Mouse (Mus musculus) hindbrain, embryonic 15.5 days (tissue): ENCODE results near the gene Prcd. TPM values are rescaled to one million over a fixed set of nuclear protein-coding genes. Genes with fewer than 3 reads are reported as not detected.
"Not testable (repeated sequence)": the region's sequence is repeated elsewhere in the genome, so short reads cannot be mapped to it uniquely, and the experiment has no call there.

Experiments used
- ATAC-seq: fragments of 200-750 bp; cut with Nextera tagmentation; 2 replicates; pipeline ENCODE4 v1.8.0; 2017; ENCODE audit warnings: low read depth, moderate number of reproducible peaks, moderate TSS enrichment; ENCODE audit not compliant: low FRiP score
- H3K27ac ChIP-seq: fragments of 300-500 bp; sonication (generic); replicated peaks from 2 replicates; pipeline ENCODE4 v1.5.1; 2015; ENCODE audit warnings: mild to moderate bottlenecking, inconsistent platforms
- H3K27me3 ChIP-seq: fragments of 300-500 bp; sonication (generic); 2 replicates; pipeline ENCODE4 v1.6.1; 2015; ENCODE audit warnings: control low read depth, inconsistent platforms
- H3K36me3 ChIP-seq: fragments of 300-500 bp; sonication (generic); 2 replicates; pipeline ENCODE4 v1.6.1; 2015; ENCODE audit warnings: control low read depth, inconsistent platforms
- H3K4me1 ChIP-seq: fragments of 300-500 bp; sonication (generic); replicated peaks from 2 replicates; pipeline ENCODE4 v1.6.1; 2015; ENCODE audit warnings: control low read depth, inconsistent platforms
- H3K4me2 ChIP-seq: fragments of 300-500 bp; sonication (generic); 2 replicates; pipeline ENCODE4 v1.6.1; 2015; ENCODE audit warnings: moderate library complexity, mild to moderate bottlenecking, inconsistent platforms
- H3K4me3 ChIP-seq: fragments of 300-500 bp; sonication (generic); 2 replicates; pipeline ENCODE4 v1.5.1; 2015; ENCODE audit warnings: mild to moderate bottlenecking, inconsistent platforms
- H3K9ac ChIP-seq: fragments of 300-500 bp; sonication (generic); 2 replicates; pipeline ENCODE4 v1.6.1; 2015; ENCODE audit warnings: inconsistent platforms
- H3K9me3 ChIP-seq: fragments of 300-500 bp; sonication (generic); 2 replicates; pipeline ENCODE4 v1.6.1; 2016; ENCODE audit warnings: control low read depth, inconsistent platforms
- WGBS: fragments of 180-500 bp; shearing (Covaris S2); methylation state at CpG from one replicate; pipeline ENCODE4 v1.1.7; 2015; 5-methylcytosine and 5-hydroxymethylcytosine counted together
- polyA plus RNA-seq: library from polyadenylated mRNA; unstranded; fragments of >200 nt; fragmentation: Nextera tagmentation; extraction: Ambion mirVana; gene quantifications from 2 replicates; pipeline ENCODE4 v1.2.1, GENCODE M21; 2015

Prcd gene
- polyA plus RNA-seq, 1 experiment from 2014 or later, result 3.8 TPM

DNA sequence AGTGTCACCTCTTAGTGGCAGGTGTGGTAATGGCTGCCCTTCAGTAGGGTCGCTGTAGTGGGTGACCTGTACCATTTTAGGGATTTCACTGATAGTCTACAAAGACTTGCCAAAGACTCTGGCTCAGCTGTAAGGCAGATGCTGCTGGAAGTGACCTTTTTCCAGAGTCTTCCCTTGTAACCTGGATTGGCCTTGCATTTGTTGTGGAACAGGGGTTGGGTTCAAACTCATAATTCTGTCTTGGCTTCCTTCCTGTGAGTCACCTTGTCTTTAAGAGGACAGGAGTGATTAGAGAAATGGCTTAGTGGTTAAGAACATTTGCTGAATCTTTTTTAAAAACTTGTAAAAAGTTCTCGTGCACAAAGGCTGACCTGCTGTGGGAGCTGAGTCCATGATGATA lies 20.1 kb downstream of the Prcd start:
- Histone ChIP-seq H3K27me3 (no peaks in the 10 kb centered on the region), H3K9me3 (no peaks in the 10 kb centered on the region), H3K36me3 (peaks cover 42% of the 10 kb centered on the region), H3K9ac (no peak overlapping the region), H3K4me1 (peaks cover 40% of the 10 kb centered on the region), H3K27ac (no peak overlapping the region), H3K4me2 (peak overlapping the region; percentile 81; the same call in 1 of the 2 replicates), H3K4me3 (no peak overlapping the region)
- 86% methylated on average over 2 of the region's 2 CpGs for WGBS
- ATAC-seq, result no peak

- Histone ChIP-seq H3K9ac (no peak overlapping the region), H3K4me3 (no peak overlapping the region), H3K36me3 (peaks cover 52% of the 10 kb centered on the region), H3K4me2 (no peak overlapping the region), H3K4me1 (peaks cover 28% of the 10 kb centered on the region), H3K27ac (no peak overlapping the region), H3K27me3 (no peaks in the 10 kb centered on the region), H3K9me3 (no peaks in the 10 kb centered on the region)
- WGBS, result 68% methylated on average over 7 of the region's 7 CpGs
- ATAC-seq, result no peak
Observed at GRCm38 (mm10) chr11:116674616-116675379, 21.5 kb downstream of the Prcd start.

DNA sequence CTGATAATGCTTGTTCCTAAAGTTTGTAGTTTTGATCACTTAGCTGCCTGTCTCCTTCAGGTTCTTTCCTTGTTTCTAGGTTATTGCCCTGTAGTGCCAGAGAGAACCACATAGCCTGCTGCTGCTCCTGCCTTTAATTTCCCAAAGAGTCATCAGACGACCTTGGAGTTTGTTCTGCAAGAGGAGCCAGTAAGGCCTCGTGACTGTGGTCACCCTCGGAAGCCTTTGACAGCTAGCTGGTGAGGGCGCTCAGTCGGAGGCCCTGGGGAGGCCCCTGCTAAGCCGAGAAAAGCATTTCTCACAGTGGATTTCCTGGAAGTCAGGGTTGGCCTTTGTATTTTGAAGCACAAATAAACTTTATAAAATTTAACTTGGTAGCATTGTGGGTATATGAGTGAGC lies 22.1 kb downstream of the Prcd start:
- WGBS, result 74% methylated on average over 6 of the region's 6 CpGs
- ATAC-seq, H3K9ac ChIP-seq, H3K9me3 ChIP-seq, H3K27ac ChIP-seq, H3K4me2 ChIP-seq, H3K27me3 ChIP-seq, H3K4me3 ChIP-seq: not testable (repeated sequence)
- peaks cover 23% of the 10 kb centered on the region for H3K4me1 ChIP-seq
- peaks cover 52% of the 10 kb centered on the region for H3K36me3 ChIP-seq

- H3K4me3 ChIP-seq, result no peak overlapping the region
- no peak overlapping the region for H3K27ac ChIP-seq
- H3K9me3 ChIP-seq, result no peaks in the 10 kb centered on the region
- ATAC-seq, result no peak
- H3K4me1 ChIP-seq, result peaks cover 14% of the 10 kb centered on the region
- H3K36me3 ChIP-seq, result peaks cover 52% of the 10 kb centered on the region
- H3K9ac ChIP-seq, result no peak overlapping the region
- H3K4me2 ChIP-seq, result no peak overlapping the region
- 90% methylated on average over 14 of the region's 14 CpGs for WGBS
- no peaks in the 10 kb centered on the region for H3K27me3 ChIP-seq
Observed at GRCm38 (mm10) chr11:116676175-116676976, 23.0 kb downstream of the Prcd start.

DNA sequence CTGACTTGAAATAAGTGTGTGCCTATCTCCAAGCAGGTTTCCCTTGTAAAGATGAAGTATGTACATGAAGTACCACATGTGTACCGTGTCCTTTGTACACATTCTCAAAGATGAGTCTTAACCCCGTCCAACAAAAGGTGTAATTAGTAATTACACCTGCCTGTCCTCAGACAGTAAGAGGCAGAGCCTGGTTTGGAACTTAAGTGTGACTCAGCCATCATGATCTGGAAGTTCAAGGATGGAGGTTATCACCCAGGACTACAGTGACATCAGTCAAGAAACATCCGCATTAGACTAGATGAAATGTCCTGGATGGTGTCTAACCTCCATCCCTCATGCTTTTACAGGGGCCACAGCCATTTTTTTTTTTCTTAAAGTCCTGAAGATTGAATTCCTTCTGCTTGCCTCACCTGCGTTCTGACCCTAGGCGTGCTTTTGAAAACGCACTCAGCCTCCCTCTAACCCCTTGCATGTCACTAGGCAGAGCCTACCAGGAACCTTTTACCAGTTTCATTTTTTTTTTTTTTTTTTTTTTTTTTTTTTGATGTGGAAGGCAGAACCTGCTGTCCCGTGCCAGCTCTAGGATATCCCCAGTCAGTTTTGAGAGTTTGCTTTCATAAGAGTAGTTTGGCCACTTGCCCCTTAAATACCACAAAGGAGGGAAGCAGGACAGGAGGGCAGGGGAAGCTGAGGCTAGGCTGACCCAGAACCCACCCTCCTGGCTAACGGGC lies 24.5 kb downstream of the Prcd start:
- Histone ChIP-seq H3K9me3 (no peaks in the 10 kb centered on the region), H3K36me3 (peaks cover 52% of the 10 kb centered on the region)

GRCm38 (mm10) chr11:116679148-116679547 lies 25.8 kb downstream of the Prcd start:
- no peak overlapping the region for H3K4me3 ChIP-seq
- H3K9me3 ChIP-seq, result no peaks in the 10 kb centered on the region

More for the DNA sequence above, 24.5 kb downstream of the Prcd start:
- Histone ChIP-seq H3K27ac (no peak overlapping the region), H3K4me1 (peaks cover 6% of the 10 kb centered on the region), H3K27me3 (no peaks in the 10 kb centered on the region), H3K9ac (no peak overlapping the region), H3K4me3 (no peak overlapping the region), H3K4me2 (no peak overlapping the region)
- no peak for ATAC-seq
- 90% methylated on average over 8 of the region's 8 CpGs for WGBS

DNA sequence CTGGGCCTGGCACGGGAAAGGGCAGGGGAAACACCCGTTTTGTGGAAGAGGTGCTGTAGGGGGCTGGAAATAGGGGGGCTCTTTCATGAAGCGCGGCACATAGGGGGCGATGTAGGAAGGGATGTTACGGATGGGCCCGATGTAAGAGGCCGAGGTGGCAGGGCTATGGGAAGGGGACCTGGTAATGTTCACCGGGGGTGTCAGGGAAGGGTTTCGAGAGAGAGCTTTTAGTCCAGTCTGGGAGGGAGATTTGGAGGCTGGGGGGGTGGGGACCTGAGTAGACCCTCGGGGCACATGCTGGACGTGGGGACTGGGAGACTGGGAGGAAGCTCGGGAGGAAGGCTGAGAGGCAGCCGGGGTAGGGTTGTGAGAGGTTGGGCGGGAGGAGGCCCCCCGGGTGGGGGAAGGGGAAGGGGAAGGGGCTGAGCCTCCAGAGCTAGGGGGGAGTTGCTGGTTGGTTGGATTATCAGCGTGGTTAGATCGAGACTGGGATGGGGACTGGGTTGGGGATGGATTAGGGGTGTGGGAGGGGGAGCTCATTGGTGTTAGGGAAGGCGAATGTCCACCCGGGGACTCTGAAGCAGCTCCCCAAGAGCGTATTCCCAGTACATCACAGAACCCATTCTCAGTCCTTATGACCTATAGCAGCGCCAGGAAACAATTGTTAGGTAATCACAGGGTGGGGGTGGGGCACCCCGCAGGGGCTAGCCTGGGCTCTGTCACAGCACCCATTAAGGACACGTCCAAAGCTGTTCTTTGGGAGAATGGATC lies 27.2 kb downstream of the Prcd start:
- H3K9ac ChIP-seq, result no peak overlapping the region
- no peak overlapping the region for H3K27ac ChIP-seq
- no peak for ATAC-seq
- H3K9me3 ChIP-seq, result no peaks in the 10 kb centered on the region
- H3K4me3 ChIP-seq, result no peak overlapping the region
- H3K27me3 ChIP-seq, result no peaks in the 10 kb centered on the region
- no peaks in the 10 kb centered on the region for H3K4me1 ChIP-seq
- peaks cover 34% of the 10 kb centered on the region for H3K36me3 ChIP-seq
- H3K4me2 ChIP-seq, result no peak overlapping the region
- 80% methylated on average over 24 of the region's 24 CpGs for WGBS

More at GRCm38 (mm10) chr11:116679148-116679547, 25.8 kb downstream of the Prcd start:
- 86% methylated on average over 6 of the region's 6 CpGs for WGBS
- no peak overlapping the region for H3K4me2 ChIP-seq
- H3K27me3 ChIP-seq, result no peaks in the 10 kb centered on the region
- peaks cover 46% of the 10 kb centered on the region for H3K36me3 ChIP-seq
- no peaks in the 10 kb centered on the region for H3K4me1 ChIP-seq
- ATAC-seq, result no peak
- no peak overlapping the region for H3K27ac ChIP-seq
- no peak overlapping the region for H3K9ac ChIP-seq

- no peak overlapping the region for H3K4me3 ChIP-seq
- no peaks in the 10 kb centered on the region for H3K4me1 ChIP-seq
- H3K9me3 ChIP-seq, result no peaks in the 10 kb centered on the region
- H3K4me2 ChIP-seq, result no peak overlapping the region
- peaks cover 27% of the 10 kb centered on the region for H3K36me3 ChIP-seq
- H3K27ac ChIP-seq, result no peak overlapping the region
- no peak for ATAC-seq
- WGBS, result 87% methylated on average over 4 of the region's 4 CpGs
- H3K27me3 ChIP-seq, result no peaks in the 10 kb centered on the region
- no peak overlapping the region for H3K9ac ChIP-seq
Observed at GRCm38 (mm10) chr11:116681147-116681546, 27.8 kb downstream of the Prcd start.

DNA sequence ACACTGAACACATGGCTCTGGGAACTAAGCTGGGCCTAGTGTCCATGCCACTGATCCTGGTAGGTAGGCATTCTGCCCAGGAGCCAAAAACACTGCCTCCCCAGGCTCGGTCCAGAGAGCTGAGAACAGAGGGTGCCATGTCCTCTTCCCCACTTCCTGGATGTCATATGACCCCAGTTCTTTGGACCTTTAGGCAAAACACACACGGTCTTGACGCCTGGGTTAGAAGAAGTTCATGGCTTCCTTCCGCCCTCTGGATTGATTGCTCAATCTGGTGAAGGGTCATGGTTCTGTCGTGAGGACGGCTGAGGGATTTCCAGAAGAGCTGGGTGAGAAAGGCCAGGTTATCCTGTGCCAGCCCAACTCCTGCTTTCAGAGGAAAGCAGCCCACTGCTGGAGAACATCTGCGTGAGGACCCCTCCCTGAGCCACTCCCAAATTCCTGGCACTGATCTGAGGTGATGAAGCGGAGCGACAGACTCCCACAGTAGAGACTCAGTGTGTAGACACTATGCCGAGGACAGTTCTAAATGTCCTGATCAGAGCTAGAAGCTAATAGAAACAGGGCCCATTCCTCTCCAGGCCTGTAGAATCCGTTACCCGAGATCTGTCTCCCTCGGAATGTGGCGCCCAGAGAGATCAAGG lies 29.3 kb downstream of the Prcd start:
- H3K27me3 ChIP-seq, result no peaks in the 10 kb centered on the region
- no peak for ATAC-seq
- 86% methylated on average over 14 of the region's 14 CpGs for WGBS

DNA sequence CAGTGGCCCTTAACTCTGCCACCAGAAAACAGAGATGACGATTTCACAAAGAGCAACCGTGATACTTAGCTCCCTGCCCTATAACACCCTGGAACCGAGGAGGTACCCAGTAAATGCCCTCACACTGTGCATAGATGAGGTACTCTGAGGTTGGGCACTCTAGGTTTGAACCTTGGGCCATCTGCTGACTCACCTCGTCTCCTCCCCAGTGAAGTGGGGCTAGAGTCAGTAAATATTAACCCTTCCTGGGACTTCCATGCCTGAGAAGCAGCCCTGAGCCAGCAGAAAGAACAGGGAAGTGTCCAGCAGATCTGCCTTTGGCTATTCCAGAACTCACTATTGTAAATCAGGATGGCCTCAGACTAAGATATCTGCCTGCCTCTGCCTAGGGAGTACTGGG lies 30.4 kb downstream of the Prcd start:
- H3K9me3 ChIP-seq, result no peaks in the 10 kb centered on the region
- H3K4me1 ChIP-seq, result no peaks in the 10 kb centered on the region
- H3K4me3 ChIP-seq, result no peak overlapping the region
- no peaks in the 10 kb centered on the region for H3K27me3 ChIP-seq
- H3K9ac ChIP-seq, result no peak overlapping the region
- no peak overlapping the region for H3K27ac ChIP-seq
- ATAC-seq, result no peak
- no peak overlapping the region for H3K4me2 ChIP-seq
- H3K36me3 ChIP-seq, result 0 out of 2 replicates have a peak, but pooled peaks cover 10% of the 10 kb centered on the region
- WGBS, result 86% methylated on average over 4 of the region's 4 CpGs

More for the DNA sequence above, 29.3 kb downstream of the Prcd start:
- H3K9ac ChIP-seq, result no peak overlapping the region
- no peak overlapping the region for H3K4me2 ChIP-seq
- 0 out of 2 replicates have a peak, but pooled peaks cover 15% of the 10 kb centered on the region for H3K36me3 ChIP-seq
- H3K27ac ChIP-seq, result no peak overlapping the region
- H3K9me3 ChIP-seq, result no peaks in the 10 kb centered on the region
- no peaks in the 10 kb centered on the region for H3K4me1 ChIP-seq
- H3K4me3 ChIP-seq, result no peak overlapping the region

GRCm38 (mm10) chr11:116685729-116686128 lies 32.4 kb downstream of the Prcd start:
- Histone ChIP-seq H3K4me1 (no peaks in the 10 kb centered on the region), H3K9me3 (no peaks in the 10 kb centered on the region), H3K27ac (no peak overlapping the region), H3K4me3 (no peak overlapping the region), H3K9ac (no peak overlapping the region), H3K4me2 (no peak overlapping the region), H3K36me3 (no peaks in the 10 kb centered on the region), H3K27me3 (no peaks in the 10 kb centered on the region)
- ATAC-seq, result no peak
- 77% methylated on average over 9 of the region's 9 CpGs for WGBS
